Mouse (Mus musculus): Measurements from ENCODE around the gene Shisa8. TPM values are rescaled to one million over a fixed set of nuclear protein-coding genes. Genes with fewer than 3 reads are reported as not detected.

Gene Shisa8
- total RNA-seq, 2 experiments from 2014 or later = 0.95 to 1.2 TPM

- H3K4me3 ChIP-seq = no peak overlapping the region
- no peak for TF ChIP-seq CTCF (conservative IDR thresholded peaks at IDR 0.05)
- no peak for DNase-seq (ENCODE audit: low spot score in 2 of 2)
- no peak overlapping the region for H3K27ac ChIP-seq
Observed at GRCm38 (mm10) chr15:82161965-82162600, 50.5 kb downstream of the Shisa8 start.

GRCm38 (mm10) chr15:82160731-82161640 lies 51.6 kb downstream of the Shisa8 start:
- H3K27ac ChIP-seq = no peak overlapping the region
- no peak overlapping the region for H3K4me3 ChIP-seq
- TF ChIP-seq CTCF (conservative IDR thresholded peaks at IDR 0.05) = no peak

GRCm38 (mm10) chr15:82159471-82159870 lies 53.1 kb downstream of the Shisa8 start:
- Histone ChIP-seq H3K27ac (no peak overlapping the region), H3K4me3 (no peak overlapping the region)
- DNase-seq (ENCODE audit: low spot score in 2 of 2) = no peak
- TF ChIP-seq CTCF (conservative IDR thresholded peaks at IDR 0.05) = no peak

More at GRCm38 (mm10) chr15:82160731-82161640, 51.6 kb downstream of the Shisa8 start:
- DNase-seq (ENCODE audit: low spot score in 2 of 2) = no peak

GRCm38 (mm10) chr15:82158243-82159035 lies 54.2 kb downstream of the Shisa8 start:
- peak overlapping the region; percentile 25; the same call in 1 of the 2 replicates for H3K27ac ChIP-seq
- no peak overlapping the region for H3K4me3 ChIP-seq
- DNase-seq (ENCODE audit: low spot score in 2 of 2) = no peak
- 0 out of 2 replicates have a peak, but pooled peaks have one; percentile 3 for TF ChIP-seq CTCF (conservative IDR thresholded peaks at IDR 0.05)

GRCm38 (mm10) chr15:82156902-82157301 lies 55.7 kb downstream of the Shisa8 start:
- no peak for DNase-seq (ENCODE audit: low spot score in 2 of 2)
- no peak overlapping the region for H3K27ac ChIP-seq
- no peak overlapping the region for H3K4me3 ChIP-seq
- no peak for TF ChIP-seq CTCF (conservative IDR thresholded peaks at IDR 0.05)

- TF ChIP-seq CTCF (conservative IDR thresholded peaks at IDR 0.05) = no peak
- no peak overlapping the region for H3K27ac ChIP-seq
- H3K4me3 ChIP-seq = no peak overlapping the region
Observed at GRCm38 (mm10) chr15:82156298-82156697, 56.3 kb downstream of the Shisa8 start.

More at GRCm38 (mm10) chr15:82156298-82156697, 56.3 kb downstream of the Shisa8 start:
- no peak for DNase-seq (ENCODE audit: low spot score in 2 of 2)

Small RNAs within 50 kb of the gene (microRNA-seq; reads per million reads assigned to microRNA genes)
- 17.5 to 17.6 reads per million in 2 experiments for gene Mir33

Other genes with a start within 250 kb of the Shisa8 start
- gene 1700029P11Rik, start 232.3 kb downstream of the Shisa8 start, total RNA-seq (2021) = not detected
- gene Xrcc6, start 225.0 kb downstream of the Shisa8 start, total RNA-seq (2021) = 10 to 100 TPM; 20.6 to 26.3 TPM
- gene Desi1, start 179.0 kb downstream of the Shisa8 start, total RNA-seq (2021) = 100 to 1,000 TPM in 1 of 2 experiments, 10 to 100 TPM in 1; 93.9 to 106 TPM
- gene Snu13, start 165.2 kb downstream of the Shisa8 start, total RNA-seq (2021) = 100 to 1,000 TPM; 105 to 111 TPM
- not detected for gene 4930407I10Rik, start 153.7 kb downstream of the Shisa8 start, total RNA-seq (2021)
- under 1 TPM; 0.26 to 0.44 TPM for gene Mei1, start 142.8 kb downstream of the Shisa8 start, total RNA-seq (2021)
- 10 to 100 TPM; 10.2 to 15.4 TPM for gene Ccdc134, start 84.9 kb downstream of the Shisa8 start, total RNA-seq (2021)
- gene Srebf2, start 65.6 kb downstream of the Shisa8 start, total RNA-seq (2021) = 100 to 1,000 TPM; 162 to 165 TPM
- under 1 TPM; 0.54 to 0.79 TPM for gene Tnfrsf13c, start 11.6 kb upstream of the Shisa8 start, total RNA-seq (2021)
- gene Cenpm, start 31.9 kb upstream of the Shisa8 start, total RNA-seq (2021) = 1 to 10 TPM; 2.5 TPM
- 100 to 1,000 TPM; 105 to 108 TPM for gene 1500009C09Rik, start 39.6 kb upstream of the Shisa8 start, total RNA-seq (2021)
- gene Sept3, start 62.1 kb upstream of the Shisa8 start, total RNA-seq (2021) = 100 to 1,000 TPM; 652 to 661 TPM
- not detected for gene Wbp2nl, start 86.1 kb upstream of the Shisa8 start, total RNA-seq (2021)
- 10 to 100 TPM; 37.6 to 40.9 TPM for gene Naga, start 126.1 kb upstream of the Shisa8 start, total RNA-seq (2021)
- under 1 TPM; 0.41 to 0.64 TPM for gene Pheta2, start 126.1 kb upstream of the Shisa8 start, total RNA-seq (2021)
- gene Smdt1, start 126.1 kb upstream of the Shisa8 start, total RNA-seq (2021) = 100 to 1,000 TPM; 138 to 144 TPM
- gene Ndufa6, start 141.5 kb upstream of the Shisa8 start, total RNA-seq (2021) = 100 to 1,000 TPM; 209 to 211 TPM
- gene Cyp2d22, start 167.4 kb upstream of the Shisa8 start, total RNA-seq (2021) = 10 to 100 TPM; 43.0 to 53.8 TPM
- gene Cyp2d11, start 181.2 kb upstream of the Shisa8 start, total RNA-seq (2021) = under 1 TPM in 1 of 2 experiments, not detected in 1; 0.23 TPM
- gene Cyp2d10, start 194.4 kb upstream of the Shisa8 start, total RNA-seq (2021) = under 1 TPM in 1 of 2 experiments, not detected in 1; 0.32 TPM
- gene Cyp2d9, start 220.6 kb upstream of the Shisa8 start, total RNA-seq (2021) = not detected